Mouse (Mus musculus): Measurements from ENCODE around the gene Maea. TPM values are rescaled to one million over a fixed set of nuclear protein-coding genes. Genes with fewer than 3 reads are reported as not detected.

Maea gene
- total RNA-seq, 1 experiment, result 90.2 TPM

- Histone ChIP-seq H3K9me3 (ENCODE audit: control insufficient read depth, insufficient read depth, low read depth, low read length) (no peaks in the 10 kb centered on the region), H3K9ac (ENCODE audit: insufficient read depth, low read depth, low read length, poor library complexity, severe bottlenecking) (no peak overlapping the region), H3K4me1 (ENCODE audit: control insufficient read depth in 2 of 2, insufficient read depth in 2 of 2, low read length in 2 of 2, poor library complexity in 1 of 2) (peaks cover 6 to 11% of the 10 kb centered on the region in 2 experiments), H3K27ac (ENCODE audit: insufficient read depth, low read depth, low read length, poor library complexity, severe bottlenecking) (no peak overlapping the region; the same call in 1 of the 2 replicates), H3K36me3 (ENCODE audit: control insufficient read depth, insufficient read depth, low read length, poor library complexity, severe bottlenecking) (no peaks in the 10 kb centered on the region), H3K4me3 (ENCODE audit: insufficient read depth in 1 of 2, low read depth in 1 of 2, low read length in 2 of 2, poor library complexity in 1 of 2, severe bottlenecking in 1 of 2) (peak overlapping the region in 1 of 2 experiments; percentile 28; a peak in 2 of 4 replicates)
- DNase-seq (ENCODE audit: low read depth, low spot score), result peak; percentile 96
- in situ Hi-C loops (cut with MboI; ENCODE audit: low sequenced_read_pairs in 2 of 2, unreplicated experiment in 2 of 2), result no loop called here
- no peak for TF ChIP-seq ZNF384 (IDR thresholded peaks at IDR 0.05; ENCODE audit: low read depth, low read length)
- no peak for TF ChIP-seq ZC3H11A (IDR thresholded peaks at IDR 0.05; ENCODE audit: borderline replicate concordance, low read depth, low read length)
- TF ChIP-seq MAFK (IDR thresholded peaks at IDR 0.05; ENCODE audit: insufficient read depth, low read depth, low read length), result no peak
- no peak for TF ChIP-seq CHD2 (IDR thresholded peaks at IDR 0.05; ENCODE audit: low read depth, low read length)
- TF ChIP-seq HCFC1 (IDR thresholded peaks at IDR 0.05; ENCODE audit: borderline replicate concordance, insufficient read depth, low read length), result no peak
Measured at GRCm38 (mm10) chr5:33310704-33311462, 24.4 kb upstream of the Maea start.

- peaks cover 6 to 13% of the 10 kb centered on the region in 2 experiments for H3K4me1 ChIP-seq (ENCODE audit: control insufficient read depth in 2 of 2, insufficient read depth in 2 of 2, low read length in 2 of 2, poor library complexity in 1 of 2)
- H3K9me3 ChIP-seq (ENCODE audit: control insufficient read depth, insufficient read depth, low read depth, low read length), result no peaks in the 10 kb centered on the region
- no peaks in the 10 kb centered on the region for H3K36me3 ChIP-seq (ENCODE audit: control insufficient read depth, insufficient read depth, low read length, poor library complexity, severe bottlenecking)
- TF ChIP-seq HCFC1 (IDR thresholded peaks at IDR 0.05; ENCODE audit: borderline replicate concordance, insufficient read depth, low read length) (no peak), CHD2 (IDR thresholded peaks at IDR 0.05; ENCODE audit: low read depth, low read length) (no peak), ZNF384 (IDR thresholded peaks at IDR 0.05; ENCODE audit: low read depth, low read length) (no peak), MAFK (IDR thresholded peaks at IDR 0.05; ENCODE audit: insufficient read depth, low read depth, low read length) (no peak), ZC3H11A (IDR thresholded peaks at IDR 0.05; ENCODE audit: borderline replicate concordance, low read depth, low read length) (no peak)
- H3K27ac ChIP-seq (ENCODE audit: insufficient read depth, low read depth, low read length, poor library complexity, severe bottlenecking), result no peak overlapping the region
- H3K4me3 ChIP-seq (ENCODE audit: insufficient read depth in 1 of 2, low read depth in 1 of 2, low read length in 2 of 2, poor library complexity in 1 of 2, severe bottlenecking in 1 of 2), result no peak overlapping the region
- no peak overlapping the region for H3K9ac ChIP-seq (ENCODE audit: insufficient read depth, low read depth, low read length, poor library complexity, severe bottlenecking)
- in situ Hi-C loops (cut with MboI; ENCODE audit: low sequenced_read_pairs in 2 of 2, unreplicated experiment in 2 of 2), result no loop called here
- no peak for DNase-seq (ENCODE audit: low read depth, low spot score)
Measured at GRCm38 (mm10) chr5:33312192-33312591, 23.1 kb upstream of the Maea start.

GRCm38 (mm10) chr5:33324491-33324890 lies 10.8 kb upstream of the Maea start:
- Histone ChIP-seq H3K9ac (ENCODE audit: insufficient read depth, low read depth, low read length, poor library complexity, severe bottlenecking) (no peak overlapping the region), H3K27ac (ENCODE audit: insufficient read depth, low read depth, low read length, poor library complexity, severe bottlenecking) (no peak overlapping the region), H3K4me1 (ENCODE audit: control insufficient read depth in 2 of 2, insufficient read depth in 2 of 2, low read length in 2 of 2, poor library complexity in 1 of 2) (peaks cover 0 to 2% of the 10 kb centered on the region in 2 experiments; a peak in 1 of 4 replicates), H3K36me3 (ENCODE audit: control insufficient read depth, insufficient read depth, low read length, poor library complexity, severe bottlenecking) (no peaks in the 10 kb centered on the region; the same call in 1 of the 2 replicates), H3K9me3 (ENCODE audit: control insufficient read depth, insufficient read depth, low read depth, low read length) (peaks cover 8% of the 10 kb centered on the region), H3K4me3 (ENCODE audit: insufficient read depth in 1 of 2, low read depth in 1 of 2, low read length in 2 of 2, poor library complexity in 1 of 2, severe bottlenecking in 1 of 2) (no peak overlapping the region)
- DNase-seq (ENCODE audit: low read depth, low spot score), result no peak
- TF ChIP-seq CHD2 (IDR thresholded peaks at IDR 0.05; ENCODE audit: low read depth, low read length) (no peak), HCFC1 (IDR thresholded peaks at IDR 0.05; ENCODE audit: borderline replicate concordance, insufficient read depth, low read length) (no peak), MAFK (IDR thresholded peaks at IDR 0.05; ENCODE audit: insufficient read depth, low read depth, low read length) (no peak), ZC3H11A (IDR thresholded peaks at IDR 0.05; ENCODE audit: borderline replicate concordance, low read depth, low read length) (no peak), ZNF384 (IDR thresholded peaks at IDR 0.05; ENCODE audit: low read depth, low read length) (no peak)
- in situ Hi-C loops (cut with MboI; ENCODE audit: low sequenced_read_pairs in 2 of 2, unreplicated experiment in 2 of 2), result no loop called here

GRCm38 (mm10) chr5:33334381-33335272 lies 682 bp upstream of the Maea start:
- Histone ChIP-seq H3K27ac (ENCODE audit: insufficient read depth, low read depth, low read length, poor library complexity, severe bottlenecking) (0 out of 2 replicates have a peak overlapping the region, but pooled peaks have one; percentile 30), H3K4me1 (ENCODE audit: control insufficient read depth in 2 of 2, insufficient read depth in 2 of 2, low read length in 2 of 2, poor library complexity in 1 of 2) (peaks cover 5 to 6% of the 10 kb centered on the region in 2 experiments; a peak in 2 of 4 replicates), H3K9ac (ENCODE audit: insufficient read depth, low read depth, low read length, poor library complexity, severe bottlenecking) (peak overlapping the region; percentile 85), H3K36me3 (ENCODE audit: control insufficient read depth, insufficient read depth, low read length, poor library complexity, severe bottlenecking) (no peaks in the 10 kb centered on the region), H3K4me3 (ENCODE audit: insufficient read depth in 1 of 2, low read depth in 1 of 2, low read length in 2 of 2, poor library complexity in 1 of 2, severe bottlenecking in 1 of 2) (peak overlapping the region; percentile 69 to 92), H3K9me3 (ENCODE audit: control insufficient read depth, insufficient read depth, low read depth, low read length) (peaks cover 10% of the 10 kb centered on the region)
- in situ Hi-C loops (cut with MboI; ENCODE audit: low sequenced_read_pairs in 2 of 2, unreplicated experiment in 2 of 2), result no loop called here
- TF ChIP-seq ZNF384 (IDR thresholded peaks at IDR 0.05; ENCODE audit: low read depth, low read length) (peak; percentile 67; the same call in 1 of the 2 replicates), CHD2 (IDR thresholded peaks at IDR 0.05; ENCODE audit: low read depth, low read length) (no peak)
- DNase-seq (ENCODE audit: low read depth, low spot score), result no peak

All from ES-E14 (cell line).